Mouse (Mus musculus) embryonic fibroblast, embryonic 13.5 days (primary cell): ENCODE results near the gene Cadm3.

Experiments
- CTCF ChIP-seq: IDR thresholded peaks from 2 replicates; pipeline ENCODE4 v1.5.1; 2011; ENCODE audit warnings: mild to moderate bottlenecking, control low read depth, low read length, moderate library complexity, borderline replicate concordance; ENCODE audit not compliant: insufficient read depth
- POLR2A ChIP-seq: IDR thresholded peaks from 2 replicates; pipeline ENCODE4 v1.6.1; 2011; ENCODE audit warnings: low read depth, mild to moderate bottlenecking, control low read depth, low read length, moderate library complexity

DNA sequence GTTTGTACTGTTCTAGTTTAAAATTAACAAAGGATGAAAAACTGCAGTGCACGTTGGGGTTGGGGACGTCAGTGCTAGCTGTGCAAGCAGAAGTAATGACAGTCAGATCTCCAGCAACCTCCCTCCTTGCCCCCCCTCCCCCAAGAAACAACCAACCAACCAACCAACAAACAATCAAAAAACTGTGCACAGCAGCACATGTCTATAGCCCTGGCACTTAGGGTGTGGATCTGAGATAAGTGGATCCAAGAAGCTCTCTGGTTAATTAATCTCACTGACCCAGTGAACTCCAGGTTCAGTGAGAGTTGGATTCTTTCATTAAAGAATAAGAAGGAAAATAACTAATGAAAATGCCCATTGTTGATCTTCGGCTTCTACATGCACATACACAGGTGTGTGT, 47.1 kb upstream of the Cadm3 start:
- TF ChIP-seq CTCF (no peak), POLR2A (no peak)
